Mouse (Mus musculus) heart, adult 2 months (tissue): Measurements from ENCODE around the gene E130208F15Rik. TPM values are rescaled to one million over a fixed set of nuclear protein-coding genes. Genes with fewer than 3 reads are reported as not detected.
A peak's percentile ranks its signal among the peaks of the same experiment; 100 is the strongest.

Experiments used
- DNase-seq, 2 experiments: peaks; one replicate each; pipeline ENCODE4 v3.0.0; 2021
- H3K27ac ChIP-seq: fragments of 200-600 bp; 2 replicates; pipeline ENCODE4 v1.8.1; 2022
- H3K27me3 ChIP-seq: fragments of 200-500 bp; 2 replicates; pipeline ENCODE4 v1.6.1; 2012; ENCODE audit warnings: mild to moderate bottlenecking, low read length, inconsistent platforms, mixed read lengths; ENCODE audit not compliant: control insufficient read depth, insufficient read depth
- H3K36me3 ChIP-seq: fragments of 200-500 bp; 2 replicates; pipeline ENCODE4 v1.6.1; 2012; ENCODE audit warnings: low read length, inconsistent platforms; ENCODE audit not compliant: control insufficient read depth, insufficient read depth
- H3K4me1 ChIP-seq: fragments of 200-500 bp; 2 replicates; pipeline ENCODE4 v1.6.1; 2011; ENCODE audit warnings: low read length; ENCODE audit not compliant: control insufficient read depth, insufficient read depth
- H3K4me3 ChIP-seq: fragments of 200-600 bp; 2 replicates; pipeline ENCODE4 v1.8.1; 2022
- H3K79me2 ChIP-seq: fragments of 200-500 bp; replicated peaks from 2 replicates; pipeline ENCODE4 v1.6.1; 2012; ENCODE audit warnings: mild to moderate bottlenecking, inconsistent platforms, low read length, moderate library complexity, mixed read lengths; ENCODE audit not compliant: control insufficient read depth, insufficient read depth
- H3K9ac ChIP-seq: fragments of 200-500 bp; 2 replicates; pipeline ENCODE4 v1.6.1; 2012; ENCODE audit warnings: low read depth, mild to moderate bottlenecking, control low read depth, inconsistent platforms, low read length, mixed read lengths
- CTCF ChIP-seq: fragments of 200-600 bp; IDR thresholded peaks from 2 replicates; pipeline ENCODE4 v1.8.1; 2022; ENCODE audit warnings: antibody characterized with exemption, mild to moderate bottlenecking, moderate library complexity
- EP300 ChIP-seq: fragments of 200-500 bp; IDR thresholded peaks from 2 replicates; pipeline ENCODE4 v1.6.1; 2011; ENCODE audit warnings: low read depth, low read length, control low read depth; ENCODE audit not compliant: insufficient read depth
- POLR2A ChIP-seq: fragments of 200-500 bp; IDR thresholded peaks from 2 replicates; pipeline ENCODE4 v1.6.1; 2011; ENCODE audit warnings: mild to moderate bottlenecking, low read depth, low read length, control low read depth; ENCODE audit not compliant: insufficient read depth
- WGBS: fragments of 180-500 bp; shearing (Covaris S2); methylation state at CpG from one replicate; pipeline ENCODE4 v1.1.7; 2018; 5-methylcytosine and 5-hydroxymethylcytosine counted together
- intact Hi-C: fragments of 180-260 bp; cut with DNase I; formaldehyde crosslinking; loops from one replicate; pipeline ENCODE4 v1.15.1; 2025
- polyA plus RNA-seq: library from polyadenylated mRNA; depleted of rRNA; stranded (reverse); fragments of >200 nt; gene quantifications from 2 replicates; pipeline ENCODE4 v1.2.3, GENCODE M21; 2012
- total RNA-seq, 2 experiments: library from RNA; stranded (reverse); gene quantifications; 2 replicates each; pipeline ENCODE4 v1.2.3; 2021

E130208F15Rik gene
- total and polyA plus RNA-seq, 3 experiments, result 0.31 to 0.63 (median 0.55) TPM

DNA sequence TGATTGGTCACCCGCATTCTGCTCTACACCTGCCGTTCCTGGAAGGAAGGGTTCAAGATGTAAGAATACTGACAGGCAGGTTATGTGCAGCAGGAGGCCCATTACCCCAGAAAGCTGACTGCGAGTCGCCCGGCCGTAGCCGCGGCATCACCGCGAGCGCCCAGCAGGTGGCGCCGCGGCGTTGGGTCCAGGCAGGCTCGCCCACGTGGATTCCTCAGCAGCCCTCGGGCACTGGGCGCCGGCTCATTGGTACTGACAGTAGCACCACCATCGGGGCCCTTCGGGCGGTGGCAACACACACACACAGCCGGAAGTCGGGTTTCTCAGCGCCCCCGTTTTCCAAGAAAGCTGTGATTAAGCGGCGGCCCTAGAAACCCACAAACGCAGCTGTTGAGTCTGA is 26.3 kb downstream of the E130208F15Rik start:
- peak; percentile 42 to 52 for DNase-seq
- H3K4me3 ChIP-seq, result no peak overlapping the region
- no peak overlapping the region for H3K27ac ChIP-seq
- TF ChIP-seq POLR2A, result no peak
- no peak for TF ChIP-seq EP300
- peak; percentile 78 for TF ChIP-seq CTCF
- no peaks in the 10 kb centered on the region for H3K4me1 ChIP-seq
- WGBS, result 3% methylated on average over 30 of the region's 30 CpGs
- H3K27me3 ChIP-seq, result no peaks in the 10 kb centered on the region
- intact Hi-C loops, result no loop called here
- no peaks in the 10 kb centered on the region for H3K36me3 ChIP-seq
- H3K79me2 ChIP-seq, result no peaks in the 10 kb centered on the region
- no peak overlapping the region for H3K9ac ChIP-seq

GRCm38 (mm10) chr7:30353279-30353822 is 31.8 kb downstream of the E130208F15Rik start:
- no peaks in the 10 kb centered on the region for H3K79me2 ChIP-seq
- no peak overlapping the region for H3K4me3 ChIP-seq
- H3K36me3 ChIP-seq, result no peaks in the 10 kb centered on the region
- H3K4me1 ChIP-seq, result no peaks in the 10 kb centered on the region; the same call in 1 of the 2 replicates
- no peaks in the 10 kb centered on the region for H3K27me3 ChIP-seq
- intact Hi-C loops, result no loop called here
- peak; percentile 43 to 71 for DNase-seq
- H3K27ac ChIP-seq, result no peak overlapping the region
- TF ChIP-seq EP300, result no peak
- peak; percentile 84 for TF ChIP-seq CTCF
- WGBS, result 12% methylated on average over 6 of the region's 6 CpGs
- no peak overlapping the region for H3K9ac ChIP-seq

- Histone ChIP-seq H3K36me3 (no peaks in the 10 kb centered on the region), H3K4me1 (no peaks in the 10 kb centered on the region; the same call in 1 of the 2 replicates), H3K27ac (no peak overlapping the region), H3K4me3 (no peak overlapping the region), H3K27me3 (no peaks in the 10 kb centered on the region), H3K79me2 (no peaks in the 10 kb centered on the region), H3K9ac (no peak overlapping the region)
- intact Hi-C loops, result no loop called here
- WGBS, result 68% methylated on average over 4 of the region's 4 CpGs
- no peak for DNase-seq
- no peak for TF ChIP-seq POLR2A
- no peak for TF ChIP-seq EP300
- TF ChIP-seq CTCF, result no peak
These were observed 32.5 kb downstream of the E130208F15Rik start for GRCm38 (mm10) chr7:30354059-30354458.

DNA sequence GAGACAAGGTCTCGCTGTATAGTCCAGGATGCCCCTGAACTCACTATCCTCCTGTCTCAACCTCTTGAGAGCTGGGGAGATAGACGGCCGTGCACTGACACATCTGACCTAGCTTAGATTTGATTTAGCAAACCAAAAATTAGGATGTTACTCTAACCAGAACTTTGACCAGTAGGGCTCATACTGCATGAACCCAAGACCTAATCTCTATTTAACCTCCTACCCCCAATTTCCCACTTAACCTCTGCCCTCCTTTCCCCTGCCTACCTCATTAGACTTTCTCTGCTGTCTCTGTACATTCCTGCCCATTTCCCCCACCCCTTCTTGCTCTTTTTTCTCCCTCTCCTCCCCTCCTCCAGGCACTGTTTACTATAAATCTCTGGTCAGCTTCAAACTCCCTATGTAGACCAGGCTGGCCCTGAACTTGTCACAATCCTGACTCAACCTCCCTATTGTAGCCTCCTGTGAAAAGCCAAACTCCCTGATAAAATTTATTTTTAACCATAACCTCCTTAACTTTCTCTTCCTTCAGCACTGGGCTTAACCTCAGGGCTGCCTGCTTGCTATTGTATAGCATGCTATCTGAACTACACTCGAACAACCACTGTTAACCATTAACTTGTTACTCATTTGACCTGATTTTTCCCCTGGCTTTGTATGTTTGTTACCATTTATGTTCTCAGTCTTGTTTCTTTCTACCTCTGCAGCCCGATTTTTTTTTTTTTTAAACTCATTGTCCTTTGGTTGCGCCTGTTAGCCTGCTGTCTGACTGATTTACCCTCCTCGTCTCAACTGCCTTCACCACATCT is 37.0 kb downstream of the E130208F15Rik start:
- WGBS, result 79% methylated on average over 7 of the region's 7 CpGs
- TF ChIP-seq EP300 (no peak), POLR2A (no peak), CTCF (no peak)
- Histone ChIP-seq H3K9ac (no peak overlapping the region), H3K4me3 (no peak overlapping the region), H3K4me1 (peaks cover 2% of the 10 kb centered on the region), H3K27ac (no peak overlapping the region), H3K79me2 (no peaks in the 10 kb centered on the region), H3K27me3 (no peaks in the 10 kb centered on the region; the same call in 1 of the 2 replicates), H3K36me3 (no peaks in the 10 kb centered on the region)
- intact Hi-C loops, result no loop called here
- no peak for DNase-seq

DNA sequence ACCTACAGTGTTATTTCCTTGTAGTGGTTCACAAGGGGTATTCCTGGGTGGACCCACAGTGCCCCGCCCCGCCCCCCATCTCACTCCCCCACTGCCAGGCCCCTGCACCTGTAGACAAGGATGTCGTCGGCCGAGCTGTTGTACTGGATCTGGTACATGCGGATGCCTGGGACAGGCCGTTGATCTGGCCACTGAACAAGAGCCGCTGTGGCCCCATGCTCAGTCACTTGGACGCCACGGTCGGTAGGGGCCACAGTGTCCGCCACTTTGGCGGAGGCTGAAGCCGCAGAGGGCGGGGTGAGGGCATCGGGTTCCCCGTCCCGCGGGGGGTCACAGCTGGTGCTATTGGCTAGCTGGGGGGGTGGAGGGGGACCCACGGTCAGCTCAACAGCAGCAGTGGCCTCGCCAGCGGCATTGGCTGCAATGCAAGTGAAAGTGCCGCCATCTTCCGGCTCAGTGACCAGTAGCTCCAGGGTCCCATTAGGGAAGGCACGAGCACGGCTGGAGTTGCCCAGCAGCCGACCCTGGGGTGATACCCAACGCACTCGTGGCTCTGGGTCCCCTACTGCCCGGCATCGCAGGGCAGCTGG is 37.8 kb downstream of the E130208F15Rik start:
- TF ChIP-seq EP300 (no peak), POLR2A (no peak), CTCF (no peak)

DNA sequence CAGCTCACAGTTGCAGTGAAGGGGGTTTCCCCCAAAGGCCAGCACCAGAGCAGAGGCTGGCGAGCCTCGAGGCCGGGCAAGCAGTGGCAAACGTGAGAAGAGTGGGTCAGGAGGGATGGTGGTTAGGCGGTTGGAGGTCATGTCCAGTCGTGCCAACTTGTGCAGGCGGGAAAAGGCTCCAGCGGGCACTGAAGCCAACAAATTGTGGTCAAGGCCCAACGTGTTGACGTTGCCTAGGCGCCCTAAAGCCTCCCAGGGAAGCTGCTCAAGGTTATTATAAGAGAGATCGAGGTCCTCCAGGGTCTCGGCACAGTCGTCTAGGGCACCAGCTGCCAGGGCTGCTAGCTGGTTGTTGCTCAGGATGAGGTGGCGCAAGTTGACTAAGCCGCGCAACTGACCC is 38.5 kb downstream of the E130208F15Rik start:
- no peaks in the 10 kb centered on the region; the same call in 1 of the 2 replicates for H3K27me3 ChIP-seq
- H3K36me3 ChIP-seq, result no peaks in the 10 kb centered on the region
- no peak for DNase-seq
- no peak overlapping the region for H3K9ac ChIP-seq
- H3K4me1 ChIP-seq, result peaks cover 2% of the 10 kb centered on the region
- 83% methylated on average over 17 of the region's 17 CpGs for WGBS
- no peak overlapping the region for H3K4me3 ChIP-seq
- no peak overlapping the region for H3K27ac ChIP-seq
- intact Hi-C loops, result no loop called here
- no peaks in the 10 kb centered on the region for H3K79me2 ChIP-seq
- TF ChIP-seq POLR2A (no peak), EP300 (no peak), CTCF (no peak)

More for the DNA sequence above, 37.8 kb downstream of the E130208F15Rik start:
- no peaks in the 10 kb centered on the region for H3K36me3 ChIP-seq
- no peak overlapping the region for H3K27ac ChIP-seq
- intact Hi-C loops, result no loop called here
- H3K27me3 ChIP-seq, result no peaks in the 10 kb centered on the region; the same call in 1 of the 2 replicates
- no peak for DNase-seq
- 83% methylated on average over 31 of the region's 31 CpGs for WGBS
- H3K4me3 ChIP-seq, result no peak overlapping the region
- peaks cover 2% of the 10 kb centered on the region for H3K4me1 ChIP-seq
- H3K79me2 ChIP-seq, result no peaks in the 10 kb centered on the region
- no peak overlapping the region for H3K9ac ChIP-seq
